Mouse (Mus musculus): ENCODE data around the gene Nova2. TPM values are rescaled to one million over a fixed set of nuclear protein-coding genes. Genes with fewer than 3 reads are reported as not detected.

The Nova2 gene
- polyA plus RNA-seq, 1 experiment from 2014 or later = 0.13 TPM

DNA sequence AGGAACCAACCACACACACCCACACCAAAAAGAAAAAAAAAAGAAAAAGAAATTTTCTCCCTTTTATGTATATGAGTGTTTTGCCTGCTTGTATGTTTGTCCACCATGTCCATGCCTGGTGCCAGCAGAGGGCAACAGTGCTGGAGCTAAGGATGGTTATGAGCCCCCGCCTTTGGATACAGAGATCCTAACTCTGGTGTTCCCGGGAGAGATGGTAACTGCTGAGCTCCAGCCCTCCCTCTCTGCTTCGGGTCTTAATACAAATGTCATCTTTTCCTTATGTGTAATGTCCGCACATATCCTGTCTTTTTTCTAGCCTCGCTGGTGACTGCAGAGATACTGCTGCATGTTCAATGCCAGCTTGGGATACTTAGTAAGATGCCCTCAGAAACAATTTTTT, 64.3 kb downstream of the Nova2 start:
- H3K27ac ChIP-seq = no peak overlapping the region
- H3K9me3 ChIP-seq (replicated peaks) = no peaks in the 10 kb centered on the region
- peak overlapping the region; percentile 78 for H3K4me2 ChIP-seq
- peak overlapping the region; percentile 52; the same call in 1 of the 2 replicates for H3K4me3 ChIP-seq
- no peak for ATAC-seq
- peaks cover 76% of the 10 kb centered on the region for H3K27me3 ChIP-seq (replicated peaks)
- peaks cover 23% of the 10 kb centered on the region for H3K4me1 ChIP-seq
- H3K36me3 ChIP-seq = no peaks in the 10 kb centered on the region; the same call in 1 of the 2 replicates
- no peak overlapping the region for H3K9ac ChIP-seq
- 15% methylated on average over 5 of the region's 5 CpGs for WGBS (ENCODE audit: insufficient replicate concordance)

DNA sequence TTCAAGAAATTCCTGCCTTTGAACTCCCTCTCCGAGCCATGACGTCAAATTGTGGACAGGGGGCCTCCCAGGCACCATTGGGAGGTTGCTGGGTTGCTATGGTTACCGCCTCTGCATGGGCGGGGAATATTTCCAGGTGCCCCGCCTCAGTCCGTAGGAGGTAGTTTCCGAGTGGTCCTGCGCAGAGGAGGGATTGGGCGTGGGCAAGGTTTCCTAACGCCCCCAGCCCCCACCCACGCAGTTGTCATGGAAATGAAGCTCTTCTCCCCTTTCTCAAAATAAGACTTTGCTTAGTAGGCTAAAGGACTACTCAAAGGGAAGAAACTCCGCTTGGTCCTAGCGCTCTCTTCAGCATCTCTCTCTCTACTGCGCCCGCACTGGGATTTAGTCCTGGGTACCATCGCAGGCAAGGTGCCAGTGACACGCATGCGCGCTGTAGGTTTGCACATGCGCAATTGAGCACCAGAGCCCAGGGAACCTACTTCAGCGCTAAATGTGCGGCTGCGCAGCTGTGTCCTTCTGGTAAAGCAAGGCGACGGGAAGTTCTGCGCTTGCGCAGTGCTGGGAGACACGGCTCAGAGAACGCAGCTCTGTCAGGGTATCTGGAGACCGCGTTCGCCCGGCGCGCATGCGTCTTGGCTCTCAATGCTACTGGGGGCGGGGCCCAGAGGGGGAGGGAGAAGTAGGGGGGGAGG, 65.1 kb downstream of the Nova2 start, which contains the start of gene Mypop:
Gene Mypop (plus strand): TSS at position 645 of the 695 bp plus-strand sequence.
- H3K36me3 ChIP-seq = no peaks in the 10 kb centered on the region; the same call in 1 of the 2 replicates
- peak within 1 kb of the TSS; percentile 78 for H3K4me2 ChIP-seq
- H3K27ac ChIP-seq = no peak within 1 kb of the TSS
- peak; percentile 89 for ATAC-seq
- H3K9me3 ChIP-seq (replicated peaks) = no peaks in the 10 kb centered on the region
- H3K27me3 ChIP-seq (replicated peaks) = peaks cover 76% of the 10 kb centered on the region
- H3K4me3 ChIP-seq = peak within 1 kb of the TSS; percentile 52
- H3K4me1 ChIP-seq = peaks cover 23% of the 10 kb centered on the region
- under 1% methylated on average over 37 of the region's 37 CpGs for WGBS (ENCODE audit: insufficient replicate concordance)
- peak within 1 kb of the TSS; percentile 28; the same call in 1 of the 2 replicates for H3K9ac ChIP-seq

DNA sequence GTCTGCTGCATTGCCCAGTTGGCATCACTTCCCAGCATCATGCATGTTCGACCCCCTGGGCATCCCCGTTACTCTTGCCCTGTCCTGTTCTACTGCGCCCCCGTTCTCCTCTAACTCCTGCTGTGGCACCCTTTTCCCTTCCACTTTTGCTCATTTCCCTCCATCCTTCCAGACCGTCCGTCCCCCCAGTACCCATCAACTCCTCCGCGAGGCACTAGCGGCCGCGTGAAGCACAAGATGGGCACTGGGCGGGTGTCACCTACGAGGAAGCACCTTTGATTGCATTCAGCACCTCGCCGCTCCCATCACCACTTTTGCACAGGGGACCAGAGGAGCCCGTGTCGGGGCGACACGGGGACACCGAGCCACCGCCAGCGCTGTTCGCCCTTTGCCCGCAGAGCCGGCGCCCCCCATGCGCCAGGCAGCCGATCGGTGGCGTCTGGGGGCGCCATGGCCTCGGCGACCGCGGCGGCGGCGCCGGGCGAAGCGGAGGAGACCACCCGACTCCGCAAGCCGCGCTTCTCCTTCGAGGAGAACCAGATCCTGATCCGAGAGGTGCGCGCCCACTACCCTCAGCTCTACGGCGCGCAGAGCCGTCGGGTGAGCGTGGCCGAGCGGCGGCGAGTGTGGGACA, 66.1 kb downstream of the Nova2 start:
- H3K27me3 ChIP-seq (replicated peaks) = peaks cover 76% of the 10 kb centered on the region
- no peak overlapping the region for H3K27ac ChIP-seq
- no peaks in the 10 kb centered on the region for H3K9me3 ChIP-seq (replicated peaks)
- WGBS (ENCODE audit: insufficient replicate concordance) = 2% methylated on average over 59 of the region's 59 CpGs
- ATAC-seq = no peak
- 0 out of 2 replicates have a peak overlapping the region, but pooled peaks have one; percentile 28 for H3K9ac ChIP-seq
- peak overlapping the region; percentile 52 for H3K4me3 ChIP-seq
- peaks cover 23% of the 10 kb centered on the region for H3K4me1 ChIP-seq
- peaks cover 5% of the 10 kb centered on the region; the same call in 1 of the 2 replicates for H3K36me3 ChIP-seq
- H3K4me2 ChIP-seq = peak overlapping the region; percentile 78

DNA sequence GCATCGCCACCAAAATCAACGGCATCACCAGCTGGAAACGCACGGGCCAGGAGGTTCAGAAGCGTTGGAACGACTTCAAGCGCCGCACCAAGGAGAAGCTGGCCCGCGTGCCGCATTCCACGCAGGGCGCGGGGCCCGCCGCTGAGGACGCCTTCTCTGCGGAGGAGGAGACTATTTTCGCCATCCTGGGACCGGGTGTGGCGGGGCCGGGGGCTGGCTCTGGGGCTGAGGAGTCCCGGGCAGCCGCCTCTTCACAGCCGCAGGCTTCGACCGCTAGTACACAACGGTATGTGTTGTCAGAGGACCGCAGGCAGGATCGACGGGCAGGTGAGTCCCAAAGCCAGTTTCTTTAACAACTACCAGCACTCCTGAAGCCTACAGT, 66.6 kb downstream of the Nova2 start:
- Histone ChIP-seq H3K4me1 (peaks cover 23% of the 10 kb centered on the region), H3K4me3 (peak overlapping the region; percentile 52), H3K36me3 (peaks cover 7% of the 10 kb centered on the region), H3K9ac (0 out of 2 replicates have a peak overlapping the region, but pooled peaks have one; percentile 28), H3K9me3 (replicated peaks) (no peaks in the 10 kb centered on the region), H3K27me3 (replicated peaks) (peaks cover 72% of the 10 kb centered on the region), H3K4me2 (peak overlapping the region; percentile 78), H3K27ac (no peak overlapping the region)
- no peak for ATAC-seq
- 1% methylated on average over 30 of the region's 31 CpGs for WGBS (ENCODE audit: insufficient replicate concordance)

DNA sequence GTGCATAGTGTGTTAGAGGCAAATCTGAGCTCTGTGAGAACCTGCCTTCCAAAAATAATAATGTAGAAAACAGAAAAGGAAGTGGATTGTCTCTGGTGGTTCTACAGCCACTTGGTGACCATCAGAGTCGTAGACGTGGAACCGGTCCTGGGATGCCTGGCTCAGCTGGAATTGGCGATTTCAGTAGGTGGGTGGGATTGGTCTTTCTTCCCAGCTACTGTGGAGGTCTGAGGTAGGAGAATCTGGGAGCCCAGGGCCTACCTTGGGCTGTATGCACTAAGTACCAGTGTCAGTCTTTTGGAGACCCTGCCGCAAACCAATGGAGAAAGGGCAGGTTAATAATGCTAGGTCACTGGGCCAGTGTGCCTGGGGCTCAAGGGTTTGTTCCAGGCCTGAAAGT, 67.3 kb downstream of the Nova2 start:
- H3K4me2 ChIP-seq = no peak overlapping the region
- H3K27ac ChIP-seq = no peak overlapping the region
- H3K9me3 ChIP-seq (replicated peaks) = no peaks in the 10 kb centered on the region
- ATAC-seq = no peak
- peaks cover 65% of the 10 kb centered on the region for H3K27me3 ChIP-seq (replicated peaks)
- H3K36me3 ChIP-seq = peaks cover 12% of the 10 kb centered on the region
- no peak overlapping the region for H3K4me3 ChIP-seq
- WGBS (ENCODE audit: insufficient replicate concordance) = 74% methylated on average over 5 of the region's 5 CpGs
- no peak overlapping the region for H3K9ac ChIP-seq
- peaks cover 23% of the 10 kb centered on the region for H3K4me1 ChIP-seq

DNA sequence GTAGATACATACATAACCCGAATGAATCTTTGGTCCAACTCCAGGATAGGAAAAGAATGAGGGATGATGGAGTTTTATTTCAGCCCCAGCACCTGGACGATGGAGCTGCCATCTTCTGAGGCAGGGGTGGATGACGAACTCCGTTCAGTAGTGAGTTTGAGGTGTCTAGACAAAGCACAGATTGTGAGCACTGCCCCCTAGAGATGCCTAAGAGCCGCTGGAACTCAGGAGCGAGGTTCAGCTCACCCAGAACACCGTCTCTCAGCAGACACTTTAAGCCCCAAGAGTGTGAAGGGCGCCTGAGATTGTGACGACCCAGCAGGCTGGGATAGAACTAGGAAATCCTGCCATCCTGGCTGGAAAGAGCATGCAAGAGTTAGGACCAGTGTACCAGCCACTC, 73.1 kb downstream of the Nova2 start:
- H3K4me3 ChIP-seq = no peak overlapping the region
- H3K9ac ChIP-seq = no peak overlapping the region
- ATAC-seq = no peak
- H3K9me3 ChIP-seq (replicated peaks) = no peaks in the 10 kb centered on the region
- 61% methylated on average over 9 of the region's 9 CpGs for WGBS (ENCODE audit: insufficient replicate concordance)
- H3K4me1 ChIP-seq = peaks cover 36% of the 10 kb centered on the region
- no peak overlapping the region for H3K27ac ChIP-seq
- H3K4me2 ChIP-seq = no peak overlapping the region
- H3K27me3 ChIP-seq (replicated peaks) = peaks cover 7% of the 10 kb centered on the region
- H3K36me3 ChIP-seq = peaks cover 12% of the 10 kb centered on the region

DNA sequence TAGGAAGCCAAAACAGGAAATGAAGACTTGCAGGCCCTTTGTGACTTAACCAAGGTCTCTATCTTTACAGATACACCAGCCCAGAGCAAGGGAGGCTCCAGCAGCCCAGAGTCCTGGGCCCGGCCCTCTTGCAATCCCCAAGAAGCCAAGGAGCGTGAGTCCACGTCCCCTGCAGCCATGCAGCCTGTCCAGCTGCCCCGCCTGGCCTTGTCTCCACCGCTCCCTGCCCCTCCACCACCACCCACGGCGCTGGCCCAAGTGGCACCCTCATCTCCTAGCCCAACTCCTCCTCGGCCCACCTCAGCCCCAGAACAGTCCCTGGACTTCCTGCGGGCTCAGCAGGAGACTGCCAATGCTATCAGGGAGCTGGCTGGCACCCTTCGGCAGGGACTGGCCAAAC, 74.7 kb downstream of the Nova2 start:
- H3K4me3 ChIP-seq = peak overlapping the region; percentile 55
- H3K27me3 ChIP-seq (replicated peaks) = no peaks in the 10 kb centered on the region
- peak overlapping the region; percentile 99 for H3K4me2 ChIP-seq
- H3K9me3 ChIP-seq (replicated peaks) = no peaks in the 10 kb centered on the region
- ATAC-seq = no peak
- peak overlapping the region; percentile 86 for H3K27ac ChIP-seq
- WGBS (ENCODE audit: insufficient replicate concordance) = 19% methylated on average over 10 of the region's 10 CpGs
- H3K9ac ChIP-seq = peak overlapping the region; percentile 64
- H3K36me3 ChIP-seq = peaks cover 19% of the 10 kb centered on the region
- peaks cover 49% of the 10 kb centered on the region for H3K4me1 ChIP-seq

DNA sequence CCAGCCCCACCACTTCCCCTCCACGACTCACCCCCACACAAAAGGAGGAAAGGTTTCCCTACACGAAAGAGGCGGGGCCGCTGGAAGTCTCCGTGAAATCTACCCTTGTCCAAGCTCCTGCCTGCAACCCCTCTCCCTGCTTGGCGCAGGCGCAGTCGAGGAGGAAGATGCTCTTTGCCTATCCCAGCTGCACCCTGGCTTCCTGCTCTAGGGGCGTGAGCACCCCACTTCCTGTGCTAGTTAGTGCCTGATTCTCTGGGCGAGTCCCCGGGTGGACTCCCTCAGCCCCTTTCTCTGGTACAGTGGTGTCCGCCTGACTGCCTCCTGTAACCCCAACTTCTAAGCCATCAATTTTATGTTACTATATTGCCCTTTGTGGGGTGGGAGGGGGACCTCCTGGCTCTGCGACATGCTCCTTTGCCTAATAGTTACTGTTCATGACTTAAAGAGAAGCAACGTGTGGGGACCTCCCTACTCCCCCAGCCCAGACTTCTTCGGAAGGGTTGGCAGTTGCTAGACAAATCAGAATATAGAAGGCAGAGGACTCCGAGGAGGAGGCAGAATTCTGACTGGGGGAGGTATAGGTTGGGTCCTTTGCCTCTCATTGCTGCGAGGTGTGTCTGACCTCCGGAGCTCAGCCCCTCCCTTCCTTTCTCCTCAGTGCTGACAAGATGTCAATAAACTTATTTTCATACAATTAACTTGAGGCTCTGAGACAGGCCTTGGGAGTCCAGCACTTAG, 75.5 kb downstream of the Nova2 start:
- H3K36me3 ChIP-seq = peaks cover 26% of the 10 kb centered on the region
- no peak for ATAC-seq
- H3K4me3 ChIP-seq = peak overlapping the region; percentile 55
- H3K9me3 ChIP-seq (replicated peaks) = no peaks in the 10 kb centered on the region
- H3K27me3 ChIP-seq (replicated peaks) = no peaks in the 10 kb centered on the region
- H3K4me2 ChIP-seq = peak overlapping the region; percentile 99
- peaks cover 57% of the 10 kb centered on the region for H3K4me1 ChIP-seq
- H3K9ac ChIP-seq = peak overlapping the region; percentile 64
- peak overlapping the region; percentile 86 for H3K27ac ChIP-seq
- 17% methylated on average over 18 of the region's 18 CpGs for WGBS (ENCODE audit: insufficient replicate concordance)

DNA sequence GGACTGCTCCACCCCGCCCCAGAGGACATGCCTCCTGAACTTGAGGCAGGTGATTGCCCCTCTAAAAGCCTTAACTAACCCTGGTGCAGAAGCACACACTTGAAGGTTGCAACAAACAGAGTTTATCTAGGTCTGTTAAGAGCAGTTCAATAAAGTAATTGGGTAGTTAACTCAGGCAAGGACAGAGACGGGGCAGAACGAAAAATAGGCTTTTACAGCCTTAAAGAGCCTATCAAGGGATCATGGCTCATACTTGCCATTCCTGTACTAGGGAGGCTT, 76.1 kb downstream of the Nova2 start:
- Histone ChIP-seq H3K4me1 (peaks cover 62% of the 10 kb centered on the region), H3K4me3 (peak overlapping the region; percentile 55; the same call in 1 of the 2 replicates), H3K9me3 (replicated peaks) (no peaks in the 10 kb centered on the region), H3K4me2 (peak overlapping the region; percentile 99), H3K36me3 (peaks cover 25% of the 10 kb centered on the region), H3K27me3 (replicated peaks) (no peaks in the 10 kb centered on the region), H3K27ac (peak overlapping the region; percentile 86), H3K9ac (peak overlapping the region; percentile 73)
- ATAC-seq = no peak
- WGBS (ENCODE audit: insufficient replicate concordance) = 63% methylated on average over 3 of the region's 3 CpGs

DNA sequence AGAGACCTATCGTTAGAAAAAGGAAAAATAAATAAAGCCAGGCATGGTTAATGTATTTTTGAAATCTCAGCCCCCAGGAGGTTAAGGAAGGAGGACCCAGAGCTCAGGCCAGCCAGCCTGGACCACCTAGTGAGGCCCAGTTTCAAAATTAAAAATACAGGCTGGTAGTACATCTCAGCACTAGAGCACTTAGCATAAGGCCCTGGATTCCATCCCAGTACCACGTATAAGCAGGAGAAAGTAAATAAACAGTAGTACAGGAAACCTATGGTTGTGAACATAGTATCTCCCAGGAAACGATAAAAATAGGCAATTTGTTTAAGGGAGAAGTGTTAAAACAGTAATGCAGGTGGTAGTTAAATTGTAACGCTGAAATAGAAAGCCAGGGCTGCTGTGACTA, 76.4 kb downstream of the Nova2 start:
- H3K9me3 ChIP-seq (replicated peaks) = no peaks in the 10 kb centered on the region
- peak overlapping the region; percentile 73 for H3K9ac ChIP-seq
- H3K4me2 ChIP-seq = peak overlapping the region; percentile 99
- WGBS (ENCODE audit: insufficient replicate concordance) = 39% methylated on average over 4 of the region's 4 CpGs
- H3K4me3 ChIP-seq = peak overlapping the region; percentile 58; the same call in 1 of the 2 replicates
- peaks cover 66% of the 10 kb centered on the region for H3K4me1 ChIP-seq
- H3K27me3 ChIP-seq (replicated peaks) = no peaks in the 10 kb centered on the region
- H3K27ac ChIP-seq = peak overlapping the region; percentile 86
- no peak for ATAC-seq
- H3K36me3 ChIP-seq = peaks cover 28% of the 10 kb centered on the region

DNA sequence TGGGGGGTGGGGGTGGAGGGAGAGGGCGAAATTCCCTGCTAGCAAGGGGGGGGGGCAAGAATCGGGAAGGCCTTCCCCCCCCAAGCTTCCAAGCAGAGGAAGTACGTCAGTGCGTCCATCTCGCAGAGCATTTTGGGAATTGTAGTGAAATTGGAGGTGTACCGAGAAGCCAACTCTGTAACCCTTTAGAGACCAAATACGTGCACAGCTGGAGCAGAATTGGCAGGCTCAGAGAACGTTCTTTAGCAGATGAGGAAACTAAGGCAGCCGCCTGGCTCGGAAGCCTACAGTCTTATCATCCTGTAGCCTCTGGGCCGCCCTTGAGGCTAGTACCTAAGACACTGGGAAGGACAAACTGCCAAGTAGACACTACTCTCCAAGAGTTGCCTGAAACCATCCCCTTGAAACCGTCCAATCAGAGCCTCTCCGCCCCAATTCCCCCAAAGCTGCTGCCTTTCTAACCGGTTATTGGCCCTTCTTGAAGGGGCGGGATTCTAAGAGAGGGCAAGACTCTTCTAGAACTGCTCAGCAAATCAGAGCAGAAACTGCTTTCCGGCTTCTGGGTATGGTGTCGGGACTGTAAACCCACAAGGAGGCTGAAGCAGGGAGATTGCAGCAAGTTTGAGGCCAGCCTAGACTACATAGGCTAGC, 77.3 kb downstream of the Nova2 start:
- ATAC-seq = peak; percentile 66
- peak overlapping the region; percentile 86 for H3K27ac ChIP-seq
- WGBS (ENCODE audit: insufficient replicate concordance) = under 1% methylated on average over 17 of the region's 17 CpGs
- H3K27me3 ChIP-seq (replicated peaks) = no peaks in the 10 kb centered on the region
- peak overlapping the region; percentile 99 for H3K4me2 ChIP-seq
- peaks cover 70% of the 10 kb centered on the region for H3K4me1 ChIP-seq
- H3K36me3 ChIP-seq = peaks cover 26% of the 10 kb centered on the region
- H3K9me3 ChIP-seq (replicated peaks) = no peaks in the 10 kb centered on the region
- peak overlapping the region; percentile 73 for H3K9ac ChIP-seq
- peak overlapping the region; percentile 58 for H3K4me3 ChIP-seq
